Mouse (Mus musculus): ENCODE measurements around the gene Tubg1.
"Not testable (repeated sequence)": the region's sequence is repeated elsewhere in the genome, so short reads cannot be mapped to it uniquely, and the experiment has no call there.

Gene Tubg1

GRCm38 (mm10) chr11:101109351-101109750 is 10.4 kb upstream of the Tubg1 start:
- no peak for DNase-seq

GRCm38 (mm10) chr11:101110708-101111107 is 9.0 kb upstream of the Tubg1 start:
- DNase-seq = no peak

GRCm38 (mm10) chr11:101111178-101111577 is 8.6 kb upstream of the Tubg1 start:
- DNase-seq = no peak

- DNase-seq = no peak
Observed at GRCm38 (mm10) chr11:101112186-101112585, 7.6 kb upstream of the Tubg1 start.

GRCm38 (mm10) chr11:101115564-101115963 is 4.2 kb upstream of the Tubg1 start:
- no peak for DNase-seq

GRCm38 (mm10) chr11:101118105-101118504 is 1.6 kb upstream of the Tubg1 start:
- DNase-seq = no peak

GRCm38 (mm10) chr11:101119131-101119760 is 492 bp upstream of the Tubg1 start:
- peak; percentile 17 for DNase-seq

- DNase-seq = no peak
Observed at GRCm38 (mm10) chr11:101120545-101121188, 929 bp downstream of the Tubg1 start.

- not testable (repeated sequence) for DNase-seq
Observed at GRCm38 (mm10) chr11:101124494-101124893, 4.8 kb downstream of the Tubg1 start.

GRCm38 (mm10) chr11:101125008-101125407 is 5.3 kb downstream of the Tubg1 start:
- DNase-seq = not testable (repeated sequence)

- no peak for DNase-seq
Observed at GRCm38 (mm10) chr11:101127075-101127474, 7.3 kb downstream of the Tubg1 start.

- no peak for DNase-seq
Observed at GRCm38 (mm10) chr11:101128996-101129577, 9.3 kb downstream of the Tubg1 start.

- peak; percentile 22 for DNase-seq
Observed at GRCm38 (mm10) chr11:101130056-101130756, 10.5 kb downstream of the Tubg1 start.

- no peak for DNase-seq
Observed at GRCm38 (mm10) chr11:101131187-101131586, 11.4 kb downstream of the Tubg1 start.

GRCm38 (mm10) chr11:101131701-101132100 is 12.0 kb downstream of the Tubg1 start:
- DNase-seq = no peak

GRCm38 (mm10) chr11:101133037-101133436 is 13.3 kb downstream of the Tubg1 start:
- DNase-seq = peak; percentile 62

- DNase-seq = no peak
Observed at GRCm38 (mm10) chr11:101134217-101134865, 14.6 kb downstream of the Tubg1 start.

- DNase-seq = no peak
Observed at GRCm38 (mm10) chr11:101137000-101137399, 17.3 kb downstream of the Tubg1 start.

- DNase-seq = peak; percentile 84
Observed at GRCm38 (mm10) chr11:101138536-101139181, 18.9 kb downstream of the Tubg1 start.

- peak; percentile 45 for DNase-seq
Observed at GRCm38 (mm10) chr11:101140164-101140819, 20.6 kb downstream of the Tubg1 start.

- no peak for DNase-seq
Observed at GRCm38 (mm10) chr11:101141088-101141487, 21.4 kb downstream of the Tubg1 start.

Measured in kidney, postnatal 14 days (tissue).